Mouse (Mus musculus) spleen, adult 12 weeks (tissue): ENCODE measurements around the gene Pxk.
"Not testable (repeated sequence)": the region's sequence is repeated elsewhere in the genome, so short reads cannot be mapped to it uniquely, and the experiment has no call there.

Experiments
- DNase-seq: peaks from one replicate; pipeline ENCODE4 v3.0.0; 2022; ENCODE audit warnings: low spot score

Pxk gene

GRCm38 (mm10) chr14:8102676-8103075 is 4.7 kb downstream of the Pxk start:
- DNase-seq, result no peak

GRCm38 (mm10) chr14:8108047-8108446 is 10.0 kb downstream of the Pxk start:
- DNase-seq, result no peak

- DNase-seq, result no peak
Observed at GRCm38 (mm10) chr14:8108976-8109375, 11.0 kb downstream of the Pxk start.

- DNase-seq, result no peak
Observed at GRCm38 (mm10) chr14:8111545-8111944, 13.5 kb downstream of the Pxk start.

- DNase-seq, result no peak
Observed at GRCm38 (mm10) chr14:8112036-8112435, 14.0 kb downstream of the Pxk start.

GRCm38 (mm10) chr14:8113616-8114015 is 15.6 kb downstream of the Pxk start:
- DNase-seq, result no peak

GRCm38 (mm10) chr14:8114306-8114705 is 16.3 kb downstream of the Pxk start:
- no peak for DNase-seq

- DNase-seq, result no peak
Observed at GRCm38 (mm10) chr14:8114756-8115155, 16.7 kb downstream of the Pxk start.

GRCm38 (mm10) chr14:8115772-8116171 is 17.8 kb downstream of the Pxk start:
- DNase-seq, result no peak

GRCm38 (mm10) chr14:8117371-8117770 is 19.4 kb downstream of the Pxk start:
- no peak for DNase-seq

- DNase-seq, result no peak
Observed at GRCm38 (mm10) chr14:8119454-8119853, 21.4 kb downstream of the Pxk start.

- no peak for DNase-seq
Observed at GRCm38 (mm10) chr14:8119904-8120303, 21.9 kb downstream of the Pxk start.

- DNase-seq, result no peak
Observed at GRCm38 (mm10) chr14:8123141-8123540, 25.1 kb downstream of the Pxk start.

- DNase-seq, result not testable (repeated sequence)
Observed at GRCm38 (mm10) chr14:8123611-8124010, 25.6 kb downstream of the Pxk start.

GRCm38 (mm10) chr14:8124046-8124881 is 26.3 kb downstream of the Pxk start:
- no peak for DNase-seq

- no peak for DNase-seq
Observed at GRCm38 (mm10) chr14:8127971-8128370, 30.0 kb downstream of the Pxk start.

GRCm38 (mm10) chr14:8132789-8133188 is 34.8 kb downstream of the Pxk start:
- DNase-seq, result no peak

GRCm38 (mm10) chr14:8134234-8134633 is 36.2 kb downstream of the Pxk start:
- no peak for DNase-seq

GRCm38 (mm10) chr14:8135130-8135529 is 37.1 kb downstream of the Pxk start:
- DNase-seq, result no peak

- no peak for DNase-seq
Observed at GRCm38 (mm10) chr14:8139724-8140710, 42.0 kb downstream of the Pxk start.

GRCm38 (mm10) chr14:8141131-8141530 is 43.1 kb downstream of the Pxk start:
- no peak for DNase-seq

- DNase-seq, result no peak
Observed at GRCm38 (mm10) chr14:8145594-8146558, 47.9 kb downstream of the Pxk start.
